Mouse (Mus musculus) MEL (cell line): ENCODE data around the gene Cbx6.

Experiments
- CTCF ChIP-seq, 3 experiments: IDR thresholded peaks in 2 of 3; conservative IDR thresholded peaks in 1 of 3; 2 replicates each; pipeline ENCODE4 v1.5.1; 2011 to 2012; ENCODE audit warnings: low read length in 3 of 3, low read depth in 2 of 3, mild to moderate bottlenecking in 2 of 3, improper control_type of control experiment in 1 of 3, inconsistent platforms in 1 of 3, mixed read lengths in 1 of 3, moderate library complexity in 1 of 3; ENCODE audit not compliant: control insufficient read depth in 1 of 3, insufficient read depth in 1 of 3, poor library complexity in 1 of 3, severe bottlenecking in 1 of 3
- GATA1 ChIP-seq: IDR thresholded peaks from 2 replicates; pipeline ENCODE4 v1.6.1; 2011; ENCODE audit warnings: low read depth, low read length, improper control_type of control experiment
- TAL1 ChIP-seq: IDR thresholded peaks from 2 replicates; pipeline ENCODE4 v1.6.1; 2012; ENCODE audit warnings: mild to moderate bottlenecking, inconsistent platforms, low read length, moderate library complexity, mixed read lengths

- TF ChIP-seq GATA1 (no peak), TAL1 (no peak), CTCF (IDR thresholded peaks at IDR 0.05 in 2 of 3, conservative IDR thresholded peaks at IDR 0.05 in 1 of 3; ENCODE audit: control insufficient read depth in 1 of 3, insufficient read depth in 1 of 3, low read depth in 2 of 3, low read length in 3 of 3, poor library complexity in 1 of 3, severe bottlenecking in 1 of 3) (no peak)
Observed at GRCm38 (mm10) chr15:79801646-79802045, 32.8 kb downstream of the Cbx6 start.
